19 mouse cellular contexts compared by ENCODE assay signal in genomic region chr2:64462041-64462440, GRCm38 (mm10).
"Had no signal": no experiment of that assay in that cellular context is flagged by ENCODE, and none has a peak within 500 bp of the region (broad histone marks: within the 10 kb centered on the region; RNA-seq: fewer than 3 reads in every experiment).

No protein-coding gene starts in this region.

- H3K4me3 ChIP-seq: gastrocnemius, adult 2 months; heart, embryonic 10.5 days; heart, embryonic 12.5 days; hindbrain, embryonic 10.5 days; intestine, embryonic 15.5 days; layer of hippocampus, adult 2 months; left cerebral cortex, adult 2 months; liver, embryonic 12.5 days had no signal

- H3K4me2 ChIP-seq: heart, embryonic 12.5 days; hindbrain, embryonic 14.5 days; intestine, embryonic 15.5 days; liver, embryonic 12.5 days had no signal

- H3K9me3 ChIP-seq: heart, embryonic 10.5 days; heart, embryonic 12.5 days; hindbrain, embryonic 10.5 days; intestine, embryonic 15.5 days; liver, embryonic 12.5 days had no signal

- H3K27me3 ChIP-seq: heart, embryonic 12.5 days; intestine, embryonic 15.5 days; liver, embryonic 12.5 days had no signal

- H3K4me1 ChIP-seq: heart, embryonic 10.5 days; heart, embryonic 12.5 days; hindbrain, embryonic 10.5 days; intestine, embryonic 15.5 days; liver, embryonic 12.5 days had no signal

- H3K27ac ChIP-seq: gastrocnemius, adult 2 months; heart, embryonic 10.5 days; hindbrain, embryonic 10.5 days; hindbrain, embryonic 14.5 days; intestine, embryonic 15.5 days; layer of hippocampus, adult 2 months; left cerebral cortex, adult 2 months; liver, embryonic 12.5 days; liver, embryonic 14.5 days had no signal

- ATAC-seq: inflammation-experienced regulatory T-cells, adult 6 months; intestine, embryonic 15.5 days; intestine, postnatal 0 days; liver, embryonic 12.5 days had no signal

- H3K9ac ChIP-seq: heart, embryonic 12.5 days; hindbrain, embryonic 14.5 days; intestine, embryonic 15.5 days; liver, embryonic 12.5 days; liver, embryonic 14.5 days had no signal

- DNase-seq: gastrocnemius, adult 2 months; gastrocnemius, postnatal 10 days; gastrocnemius, postnatal 25 days; heart, adult 18-20 months; heart, postnatal 10 days; heart, postnatal 4 days; kidney, postnatal 14 days; liver had no signal

- H3K36me3 ChIP-seq: heart, embryonic 10.5 days; heart, embryonic 12.5 days; hindbrain, embryonic 10.5 days; intestine, embryonic 15.5 days; liver, embryonic 12.5 days had no signal
